8 mouse cellular contexts compared by ENCODE assay signal in genomic region chr9:14613308-14614204, GRCm38 (mm10). TPM values are rescaled to one million over a fixed set of nuclear protein-coding genes. Genes with fewer than 3 reads are reported as not detected.
A peak's percentile ranks its signal among the peaks of the same experiment; 100 is the strongest.
DNase-seq lines count a peak whose midpoint lies in the region; ATAC-seq lines count a peak whose summit lies in the region.

No protein-coding gene starts in this region.

- peak overlapping the region; percentile 95 for H3K27ac ChIP-seq in heart, embryonic 10.5 days
- H3K27ac ChIP-seq in embryonic facial prominence, embryonic 12.5 days = peak overlapping the region; percentile 92
- H3K27ac ChIP-seq in intestine, embryonic 15.5 days = peak overlapping the region; percentile 86
- peak overlapping the region; percentile 48; the same call in 1 of the 2 replicates for H3K27ac ChIP-seq in midbrain, embryonic 11.5 days (ENCODE audit: low read depth, low read length)

- ATAC-seq in embryonic facial prominence, embryonic 12.5 days (ENCODE audit: insufficient number of reproducible peaks, insufficient read depth, low FRiP score, low TSS enrichment) = no peak
- no peak for ATAC-seq in intestine, embryonic 15.5 days
- ATAC-seq in midbrain, embryonic 11.5 days (ENCODE audit: low FRiP score) = no peak

- H3K4me3 ChIP-seq in heart, embryonic 10.5 days = peak overlapping the region; percentile 77
- peak overlapping the region; percentile 86 for H3K4me3 ChIP-seq in embryonic facial prominence, embryonic 12.5 days
- peak overlapping the region; percentile 67 for H3K4me3 ChIP-seq in intestine, embryonic 15.5 days (replicated peaks)
- H3K4me3 ChIP-seq in midbrain, embryonic 11.5 days (ENCODE audit: low read depth, low read length) = peak overlapping the region; percentile 88

- intact Hi-C loops in left cerebral cortex, postnatal 36 days (cut with DNase I) = loop anchor here (2.0 kb wide), 1 partner anchor 55 kb away; no protein-coding TSS in a partner anchor

- WGBS in heart, embryonic 10.5 days = 12% methylated on average over 15 of the region's 15 CpGs
- WGBS in embryonic facial prominence, embryonic 12.5 days = 5% methylated on average over 15 of the region's 15 CpGs
- WGBS in intestine, embryonic 15.5 days = 4% methylated on average over 15 of the region's 15 CpGs
- WGBS in midbrain, embryonic 11.5 days = 9% methylated on average over 15 of the region's 15 CpGs

- no peak for DNase-seq in heart, embryonic 10.5 days (ENCODE audit: low spot score)
- no peak for DNase-seq in heart, adult 11 months
- DNase-seq in midbrain, embryonic 11.5 days (ENCODE audit: low spot score, missing footprints) = peak; percentile 93
- DNase-seq in left cerebral cortex, postnatal 36 days (ENCODE audit: low spot score in 2 of 2) = no peak
- DNase-seq in frontal cortex, postnatal 10 days (ENCODE audit: low spot score in 2 of 2) = no peak
- DNase-seq in cerebellum, postnatal 4 days (ENCODE audit: low spot score in 2 of 2) = no peak

- no peaks in the 10 kb centered on the region for H3K36me3 ChIP-seq in heart, embryonic 10.5 days
- no peaks in the 10 kb centered on the region for H3K36me3 ChIP-seq in embryonic facial prominence, embryonic 12.5 days
- no peaks in the 10 kb centered on the region for H3K36me3 ChIP-seq in intestine, embryonic 15.5 days
- H3K36me3 ChIP-seq in midbrain, embryonic 11.5 days (ENCODE audit: control insufficient read depth, insufficient read depth, low read length) = no peaks in the 10 kb centered on the region

- H3K4me2 ChIP-seq in embryonic facial prominence, embryonic 12.5 days (replicated peaks) = peak overlapping the region; percentile 63
- peak overlapping the region; percentile 79 for H3K4me2 ChIP-seq in intestine, embryonic 15.5 days (replicated peaks)
- peak overlapping the region; percentile 73 for H3K4me2 ChIP-seq in midbrain, embryonic 11.5 days

- H3K27me3 ChIP-seq in heart, embryonic 10.5 days (ENCODE audit: insufficient read depth, poor library complexity, severe bottlenecking) = no peaks in the 10 kb centered on the region
- no peaks in the 10 kb centered on the region for H3K27me3 ChIP-seq in embryonic facial prominence, embryonic 12.5 days
- no peaks in the 10 kb centered on the region for H3K27me3 ChIP-seq in intestine, embryonic 15.5 days (replicated peaks)
- peaks cover 2% of the 10 kb centered on the region; the same call in 1 of the 2 replicates for H3K27me3 ChIP-seq in midbrain, embryonic 11.5 days (ENCODE audit: control insufficient read depth, insufficient read depth, low read length)

- H3K9me3 ChIP-seq in heart, embryonic 10.5 days = no peaks in the 10 kb centered on the region
- no peaks in the 10 kb centered on the region for H3K9me3 ChIP-seq in embryonic facial prominence, embryonic 12.5 days
- no peaks in the 10 kb centered on the region for H3K9me3 ChIP-seq in intestine, embryonic 15.5 days
- no peaks in the 10 kb centered on the region for H3K9me3 ChIP-seq in midbrain, embryonic 11.5 days (ENCODE audit: control insufficient read depth, low read length)

- peak overlapping the region; percentile 85 for H3K9ac ChIP-seq in embryonic facial prominence, embryonic 12.5 days
- H3K9ac ChIP-seq in intestine, embryonic 15.5 days = peak overlapping the region; percentile 76
- peak overlapping the region; percentile 98 for H3K9ac ChIP-seq in midbrain, embryonic 11.5 days (ENCODE audit: low read length)

- peaks cover 56% of the 10 kb centered on the region for H3K4me1 ChIP-seq in heart, embryonic 10.5 days
- H3K4me1 ChIP-seq in embryonic facial prominence, embryonic 12.5 days = peaks cover 46% of the 10 kb centered on the region
- peaks cover 29% of the 10 kb centered on the region for H3K4me1 ChIP-seq in intestine, embryonic 15.5 days (replicated peaks)
- H3K4me1 ChIP-seq in midbrain, embryonic 11.5 days (ENCODE audit: control insufficient read depth, insufficient read depth, low read length) = peaks cover 17% of the 10 kb centered on the region

RNA-seq across cellular contexts. Expression of gene Amotl1, which starts 31.3 kb away (rescaled TPM):
- polyA plus RNA-seq in heart, embryonic 10.5 days (2016; fragmentation: Nextera tagmentation; extraction: Ambion mirVana) = 16.8 and 18.6 TPM in 2 replicates
- 33.7 and 35.1 TPM in 2 replicates for polyA plus RNA-seq in embryonic facial prominence, embryonic 12.5 days (2016; fragmentation: Nextera tagmentation; extraction: Ambion mirVana)
- polyA plus RNA-seq in intestine, embryonic 15.5 days (2015; fragmentation: Nextera tagmentation; extraction: Ambion mirVana) = 10.1 and 11.7 TPM in 2 replicates
- 14.8 and 15.2 TPM in 2 replicates for polyA plus RNA-seq in midbrain, embryonic 11.5 days (2014; fragmentation: Nextera tagmentation; extraction: Ambion mirVana)
- 10 to 100 TPM; 14.6 to 16.9 TPM for total RNA-seq in left cerebral cortex, postnatal 36 days (2021)
